Mouse (Mus musculus) spleen, adult 10 weeks (tissue): ENCODE data around the gene Gnptg. TPM values are rescaled to one million over a fixed set of nuclear protein-coding genes. Genes with fewer than 3 reads are reported as not detected.

ENCODE experiments used
- polyA plus RNA-seq: library from polyadenylated mRNA; stranded (reverse); fragments of 350-450 nt; fragmentation: Illumina TruSeq; extraction: RNeasy Lipid Tissue Mini Kit (QIAGEN cat#74804); gene quantifications from one replicate; pipeline ENCODE4 v1.2.3, GENCODE M21; 2015; ENCODE audit warnings: low replicate concordance; ENCODE audit not compliant: insufficient read depth

The Gnptg gene
- polyA plus RNA-seq = 26.3 TPM

GRCm38 (mm10) chr17:25239695-25240636, at the start of gene Gnptg, which contains the start of gene Tsr3:
TSS of gene Gnptg (minus strand) at chr17:25240124.
TSS of gene Tsr3 (plus strand) at chr17:25240170.

GRCm38 (mm10) chr17:25274571-25275346, 34.8 kb upstream of the Gnptg start, which contains the start of gene Ube2i:
TSS of gene Ube2i (minus strand) at chr17:25274622.

GRCm38 (mm10) chr17:25256140-25256754, 16.3 kb upstream of the Gnptg start, which contains the start of gene Baiap3:
TSS of gene Baiap3 (minus strand) at chr17:25256364.

GRCm38 (mm10) chr17:25188150-25189031, 51.5 kb downstream of the Gnptg start, which contains the start of gene Unkl:
TSS of gene Unkl (plus strand) at chr17:25188397.

GRCm38 (mm10) chr17:25184129-25184691, 55.7 kb downstream of the Gnptg start, which contains the start of gene BC003965:
TSS of gene BC003965 (plus strand) at chr17:25184554.

Other genes starting within 250 kb of the Gnptg start
- gene Cramp1l, start 224.3 kb downstream of the Gnptg start, polyA plus RNA-seq = 25.7 TPM
- 42.9 TPM for gene Ift140, start 224.0 kb downstream of the Gnptg start, polyA plus RNA-seq
- 19.4 TPM for gene Tmem204, start 156.5 kb downstream of the Gnptg start, polyA plus RNA-seq
- 20.8 TPM for gene Telo2, start 124.2 kb downstream of the Gnptg start, polyA plus RNA-seq
- not detected for gene Ptx4, start 119.4 kb downstream of the Gnptg start, polyA plus RNA-seq
- gene Clcn7, start 106.7 kb downstream of the Gnptg start, polyA plus RNA-seq = 21.3 TPM
- not detected for gene Ccdc154, start 77.7 kb downstream of the Gnptg start, polyA plus RNA-seq
- gene Gm38655, start 64.7 kb downstream of the Gnptg start, polyA plus RNA-seq = not detected
- 15.8 TPM for gene BC003965, start 55.6 kb downstream of the Gnptg start, polyA plus RNA-seq
- 23.8 TPM for gene Unkl, start 51.7 kb downstream of the Gnptg start, polyA plus RNA-seq
- gene Tsr3, start within 50 bp of the Gnptg start, polyA plus RNA-seq = 13.5 TPM
- gene Baiap3, start 16.2 kb upstream of the Gnptg start, polyA plus RNA-seq = 4.9 TPM
- gene Ube2i, start 34.5 kb upstream of the Gnptg start, polyA plus RNA-seq = 482 TPM
- 0.19 TPM for gene Prss34, start 58.3 kb upstream of the Gnptg start, polyA plus RNA-seq
- not detected for gene Prss28, start 68.5 kb upstream of the Gnptg start, polyA plus RNA-seq
- not detected for gene Prss29, start 78.5 kb upstream of the Gnptg start, polyA plus RNA-seq
- gene Tpsab1, start 105.4 kb upstream of the Gnptg start, polyA plus RNA-seq = not detected
- gene Tpsb2, start 126.2 kb upstream of the Gnptg start, polyA plus RNA-seq = 0.61 TPM
- not detected for gene Tpsg1, start 129.1 kb upstream of the Gnptg start, polyA plus RNA-seq
- 2.7 TPM for gene Cacna1h, start 193.7 kb upstream of the Gnptg start, polyA plus RNA-seq
- gene Tekt4, start 214.5 kb upstream of the Gnptg start, polyA plus RNA-seq = not detected